8 mouse cellular contexts compared by ENCODE assay signal in the genomic region with DNA sequence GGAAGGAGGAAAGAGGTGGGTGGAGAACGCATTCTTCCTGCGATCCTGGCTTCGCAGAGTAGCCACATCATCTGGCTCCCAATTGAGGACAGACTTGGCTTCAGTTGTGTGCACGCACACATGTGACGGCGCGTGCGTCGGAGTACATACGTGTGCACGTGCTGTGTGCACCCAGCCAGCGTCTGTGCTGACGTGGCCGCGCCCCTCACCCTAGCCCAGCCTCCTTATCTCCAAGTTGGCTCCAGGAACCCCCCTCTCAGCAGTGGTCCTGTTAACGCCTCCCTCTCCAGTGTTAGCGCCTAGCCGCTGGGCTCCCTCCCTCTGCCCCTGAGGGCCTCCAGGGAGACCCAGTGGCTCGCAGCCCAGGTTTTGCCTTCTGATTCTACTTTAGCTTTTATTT.
DNase-seq lines count a peak whose midpoint lies in the region; ATAC-seq and TF ChIP-seq lines count a peak whose summit lies in the region.

No protein-coding gene starts in this region.

- peak overlapping the region; percentile 51 for H3K9ac ChIP-seq in embryonic facial prominence, embryonic 13.5 days
- H3K9ac ChIP-seq in liver, embryonic 15.5 days = no peak overlapping the region
- peak overlapping the region; percentile 42; the same call in 1 of the 2 replicates for H3K9ac ChIP-seq in neural tube, embryonic 14.5 days (replicated peaks; ENCODE audit: low read depth, low read length)

- peaks cover 62% of the 10 kb centered on the region for H3K4me1 ChIP-seq in embryonic facial prominence, embryonic 13.5 days
- H3K4me1 ChIP-seq in kidney, adult 2 months (ENCODE audit: control insufficient read depth, insufficient read depth, low read length) = 0 out of 2 replicates have a peak, but pooled peaks cover 3% of the 10 kb centered on the region
- no peaks in the 10 kb centered on the region for H3K4me1 ChIP-seq in liver, embryonic 15.5 days (replicated peaks)
- H3K4me1 ChIP-seq in neural tube, embryonic 14.5 days (ENCODE audit: control insufficient read depth, insufficient read depth, low read length) = 0 out of 2 replicates have a peak, but pooled peaks cover 4% of the 10 kb centered on the region

- H3K36me3 ChIP-seq in embryonic facial prominence, embryonic 13.5 days = no peaks in the 10 kb centered on the region
- no peaks in the 10 kb centered on the region for H3K36me3 ChIP-seq in kidney, adult 2 months (ENCODE audit: control insufficient read depth, insufficient read depth, low read length)
- no peaks in the 10 kb centered on the region for H3K36me3 ChIP-seq in liver, embryonic 15.5 days (replicated peaks)
- H3K36me3 ChIP-seq in neural tube, embryonic 14.5 days (ENCODE audit: control insufficient read depth, insufficient read depth, low read length) = no peaks in the 10 kb centered on the region

- peak overlapping the region; percentile 94 for H3K27ac ChIP-seq in embryonic facial prominence, embryonic 13.5 days
- 0 out of 2 replicates have a peak overlapping the region, but pooled peaks have one; percentile 3 for H3K27ac ChIP-seq in kidney, adult 2 months (ENCODE audit: insufficient read depth, low read depth, low read length)
- H3K27ac ChIP-seq in liver, embryonic 15.5 days (replicated peaks) = no peak overlapping the region
- H3K27ac ChIP-seq in neural tube, embryonic 14.5 days (ENCODE audit: low read depth, low read length) = no peak overlapping the region

- 0 out of 2 replicates have a peak, but pooled peaks cover 3% of the 10 kb centered on the region for H3K9me3 ChIP-seq in embryonic facial prominence, embryonic 13.5 days
- H3K9me3 ChIP-seq in liver, embryonic 15.5 days (replicated peaks) = no peaks in the 10 kb centered on the region
- no peaks in the 10 kb centered on the region for H3K9me3 ChIP-seq in neural tube, embryonic 14.5 days (ENCODE audit: control insufficient read depth, low read length)

- no peak for TF ChIP-seq CTCF in kidney, adult 2 months (conservative IDR thresholded peaks at IDR 0.05; ENCODE audit: insufficient read depth, insufficient read length, low read depth, low read length)

- peak; percentile 41 for DNase-seq in adrenal gland, postnatal 25 days
- peak; percentile 77 to 81 for DNase-seq in heart, adult 9 months (ENCODE audit: low spot score in 2 of 2)
- DNase-seq in kidney, adult 2 months = peak; percentile 36
- DNase-seq in urinary bladder, postnatal 25 days (ENCODE audit: low spot score) = peak; percentile 47
- no peak for DNase-seq in thymus, adult 18-20 months

- H3K27me3 ChIP-seq in embryonic facial prominence, embryonic 13.5 days = no peaks in the 10 kb centered on the region
- H3K27me3 ChIP-seq in kidney, adult 2 months (replicated peaks; ENCODE audit: control insufficient read depth, insufficient read depth, low read length) = no peaks in the 10 kb centered on the region
- H3K27me3 ChIP-seq in liver, embryonic 15.5 days = peaks cover 42% of the 10 kb centered on the region
- no peaks in the 10 kb centered on the region for H3K27me3 ChIP-seq in neural tube, embryonic 14.5 days (ENCODE audit: control insufficient read depth, insufficient read depth, low read length)

- H3K4me2 ChIP-seq in embryonic facial prominence, embryonic 13.5 days = peak overlapping the region; percentile 60
- H3K4me2 ChIP-seq in liver, embryonic 15.5 days = peak overlapping the region; percentile 20; the same call in 1 of the 2 replicates
- H3K4me2 ChIP-seq in neural tube, embryonic 14.5 days (ENCODE audit: low read depth, low read length) = peak overlapping the region; percentile 58

- ATAC-seq in embryonic facial prominence, embryonic 13.5 days (ENCODE audit: insufficient number of reproducible peaks, insufficient read depth, low FRiP score, low TSS enrichment, low read depth) = peak; percentile 73
- no peak for ATAC-seq in liver, embryonic 15.5 days (ENCODE audit: insufficient read depth)
- ATAC-seq in neural tube, embryonic 14.5 days (ENCODE audit: low read depth) = peak; percentile 65; the same call in 1 of the 2 replicates

- TF ChIP-seq POLR2A in kidney, adult 2 months (IDR thresholded peaks at IDR 0.05; ENCODE audit: low read depth, low read length) = no peak

- under 1% methylated on average over 19 of the region's 19 CpGs for WGBS in embryonic facial prominence, embryonic 13.5 days
- 4% methylated on average over 19 of the region's 19 CpGs for WGBS in kidney, adult 2 months
- 3% methylated on average over 19 of the region's 19 CpGs for WGBS in liver, embryonic 15.5 days (ENCODE audit: insufficient replicate concordance)
- WGBS in neural tube, embryonic 14.5 days = under 1% methylated on average over 19 of the region's 19 CpGs

- peak overlapping the region; percentile 30 for H3K4me3 ChIP-seq in embryonic facial prominence, embryonic 13.5 days
- peak overlapping the region; percentile 22; the same call in 1 of the 2 replicates for H3K4me3 ChIP-seq in kidney, adult 2 months (ENCODE audit: insufficient read depth, low read depth, low read length)
- H3K4me3 ChIP-seq in liver, embryonic 15.5 days (replicated peaks) = no peak overlapping the region
- H3K4me3 ChIP-seq in neural tube, embryonic 14.5 days (ENCODE audit: low read depth, low read length) = peak overlapping the region; percentile 23

Comparison
In these comparisons a context has a peak if more than half of its experiments do, and no peak if none do; other contexts are left out.
1. DNase-seq: peak in adrenal gland, postnatal 25 days (single experiment), heart, adult 9 months (2 of 2), kidney, adult 2 months (single experiment) and urinary bladder, postnatal 25 days (single experiment); none in thymus, adult 18-20 months (0 of 2).
2. H3K27ac ChIP-seq: peak in embryonic facial prominence, embryonic 13.5 days (single experiment) and kidney, adult 2 months (single experiment); none in liver, embryonic 15.5 days (single experiment) and neural tube, embryonic 14.5 days (single experiment).
3. Peak in every context shown above with its lines, with median percentiles within 50 percentile points of each other: H3K4me2 ChIP-seq.